Mouse (Mus musculus) limb, embryonic 15.5 days (tissue): ENCODE results near the gene Creb3l1. TPM values are rescaled to one million over a fixed set of nuclear protein-coding genes. Genes with fewer than 3 reads are reported as not detected.

Experiments used
- ATAC-seq: fragments of 200-750 bp; cut with Nextera tagmentation; 2 replicates; pipeline ENCODE4 v1.8.0; 2017; ENCODE audit warnings: low read depth, moderate TSS enrichment; ENCODE audit not compliant: insufficient number of reproducible peaks, low FRiP score, low TSS enrichment
- H3K27ac ChIP-seq: fragments of 300-500 bp; sonication (generic); 2 replicates; pipeline ENCODE4 v1.5.1; 2015; ENCODE audit warnings: moderate library complexity, mild to moderate bottlenecking, inconsistent platforms
- H3K27me3 ChIP-seq: fragments of 300-500 bp; sonication (generic); 2 replicates; pipeline ENCODE4 v1.6.1; 2015; ENCODE audit warnings: inconsistent platforms
- H3K36me3 ChIP-seq: fragments of 300-500 bp; sonication (generic); 2 replicates; pipeline ENCODE4 v1.6.1; 2015; ENCODE audit warnings: inconsistent platforms
- H3K4me1 ChIP-seq: fragments of 300-500 bp; sonication (generic); 2 replicates; pipeline ENCODE4 v1.6.1; 2015; ENCODE audit warnings: inconsistent platforms
- H3K4me2 ChIP-seq: fragments of 300-500 bp; sonication (generic); 2 replicates; pipeline ENCODE4 v1.6.1; 2015; ENCODE audit warnings: mild to moderate bottlenecking, inconsistent platforms
- H3K4me3 ChIP-seq: fragments of 300-500 bp; sonication (generic); 2 replicates; pipeline ENCODE4 v1.5.1; 2015; ENCODE audit warnings: mild to moderate bottlenecking, inconsistent platforms
- H3K9ac ChIP-seq: fragments of 300-500 bp; sonication (generic); 2 replicates; pipeline ENCODE4 v1.6.1; 2015; ENCODE audit warnings: inconsistent platforms
- H3K9me3 ChIP-seq: fragments of 300-500 bp; sonication (generic); 2 replicates; pipeline ENCODE4 v1.6.1; 2016; ENCODE audit warnings: inconsistent platforms
- WGBS: fragments of 180-500 bp; shearing (Covaris S2); methylation state at CpG from one replicate; pipeline ENCODE4 v1.1.7; 2015; 5-methylcytosine and 5-hydroxymethylcytosine counted together
- polyA plus RNA-seq: library from polyadenylated mRNA; unstranded; fragments of >200 nt; fragmentation: Nextera tagmentation; extraction: Ambion mirVana; gene quantifications from 2 replicates; pipeline ENCODE4 v1.2.1, GENCODE M21; 2015

The Creb3l1 gene
- 30.4 and 31.9 TPM in 2 replicates for polyA plus RNA-seq

- peaks cover 13% of the 10 kb centered on the region for H3K27me3 ChIP-seq
- peak within 1 kb of the TSS; percentile 80 for H3K27ac ChIP-seq
- peak within 1 kb of the TSS; percentile 84 for H3K4me2 ChIP-seq
- peaks cover 37% of the 10 kb centered on the region for H3K4me1 ChIP-seq
- H3K4me3 ChIP-seq, result peak within 1 kb of the TSS; percentile 60
- H3K9ac ChIP-seq, result peak within 1 kb of the TSS; percentile 50
- H3K36me3 ChIP-seq, result no peaks in the 10 kb centered on the region
- ATAC-seq, result 0 out of 2 replicates have a peak, but pooled peaks have one; percentile 42
- H3K9me3 ChIP-seq, result no peaks in the 10 kb centered on the region
- under 1% methylated on average over 19 of the region's 27 CpGs for WGBS
These were observed at the start of gene Creb3l1 for GRCm38 (mm10) chr2:92024274-92024672. Gene Creb3l1 (minus strand): TSS chr2:92024502.

- H3K4me3 ChIP-seq, result no peak overlapping the region
- 65% methylated on average over 4 of the region's 4 CpGs for WGBS
- H3K9me3 ChIP-seq, result no peaks in the 10 kb centered on the region
- H3K9ac ChIP-seq, result no peak overlapping the region
- no peaks in the 10 kb centered on the region for H3K27me3 ChIP-seq
- H3K27ac ChIP-seq, result no peak overlapping the region
- ATAC-seq, result no peak
- no peak overlapping the region for H3K4me2 ChIP-seq
- H3K36me3 ChIP-seq, result no peaks in the 10 kb centered on the region
- H3K4me1 ChIP-seq, result no peaks in the 10 kb centered on the region
These were observed 46.8 kb upstream of the Creb3l1 start for GRCm38 (mm10) chr2:92071143-92071542.

- no peak overlapping the region for H3K4me3 ChIP-seq
- no peaks in the 10 kb centered on the region for H3K4me1 ChIP-seq
- no peaks in the 10 kb centered on the region for H3K27me3 ChIP-seq
- H3K9ac ChIP-seq, result no peak overlapping the region
- H3K4me2 ChIP-seq, result no peak overlapping the region
- no peak for ATAC-seq
- no peak overlapping the region for H3K27ac ChIP-seq
- 61% methylated on average over 5 of the region's 5 CpGs for WGBS
- H3K9me3 ChIP-seq, result no peaks in the 10 kb centered on the region
- no peaks in the 10 kb centered on the region for H3K36me3 ChIP-seq
These were observed 45.3 kb upstream of the Creb3l1 start for GRCm38 (mm10) chr2:92069630-92070029.

GRCm38 (mm10) chr2:92067600-92067999 is 43.3 kb upstream of the Creb3l1 start:
- H3K4me1 ChIP-seq, result no peaks in the 10 kb centered on the region
- no peaks in the 10 kb centered on the region for H3K27me3 ChIP-seq
- H3K4me2 ChIP-seq, result no peak overlapping the region
- H3K36me3 ChIP-seq, result no peaks in the 10 kb centered on the region
- H3K4me3 ChIP-seq, result no peak overlapping the region
- no peaks in the 10 kb centered on the region for H3K9me3 ChIP-seq
- no peak overlapping the region for H3K9ac ChIP-seq
- WGBS, result 70% methylated on average over 3 of the region's 3 CpGs
- ATAC-seq, result no peak
- no peak overlapping the region for H3K27ac ChIP-seq

GRCm38 (mm10) chr2:92066899-92067298 is 42.6 kb upstream of the Creb3l1 start:
- Histone ChIP-seq H3K36me3 (no peaks in the 10 kb centered on the region), H3K4me2 (no peak overlapping the region), H3K9ac (no peak overlapping the region), H3K9me3 (no peaks in the 10 kb centered on the region), H3K4me1 (no peaks in the 10 kb centered on the region), H3K4me3 (no peak overlapping the region), H3K27ac (no peak overlapping the region), H3K27me3 (no peaks in the 10 kb centered on the region)
- 48% methylated on average over 1 of the region's 1 CpGs for WGBS
- ATAC-seq, result no peak

- Histone ChIP-seq H3K9me3 (no peaks in the 10 kb centered on the region), H3K4me1 (no peaks in the 10 kb centered on the region)
These were observed 41.6 kb upstream of the Creb3l1 start for GRCm38 (mm10) chr2:92065938-92066337.

GRCm38 (mm10) chr2:92065269-92065888 is 41.1 kb upstream of the Creb3l1 start:
- WGBS, result 78% methylated on average over 8 of the region's 8 CpGs
- H3K4me1 ChIP-seq, result 0 out of 2 replicates have a peak, but pooled peaks cover under 1% of the 10 kb centered on the region
- H3K9me3 ChIP-seq, result no peaks in the 10 kb centered on the region
- no peaks in the 10 kb centered on the region for H3K36me3 ChIP-seq
- H3K9ac ChIP-seq, result no peak overlapping the region
- no peak overlapping the region for H3K4me3 ChIP-seq
- no peak overlapping the region for H3K27ac ChIP-seq
- ATAC-seq, result no peak
- no peak overlapping the region for H3K4me2 ChIP-seq
- peaks cover 5% of the 10 kb centered on the region; the same call in 1 of the 2 replicates for H3K27me3 ChIP-seq

More at GRCm38 (mm10) chr2:92065938-92066337, 41.6 kb upstream of the Creb3l1 start:
- no peak for ATAC-seq
- no peaks in the 10 kb centered on the region; the same call in 1 of the 2 replicates for H3K27me3 ChIP-seq
- H3K36me3 ChIP-seq, result no peaks in the 10 kb centered on the region
- WGBS, result 71% methylated on average over 6 of the region's 6 CpGs
- no peak overlapping the region for H3K27ac ChIP-seq
- H3K4me2 ChIP-seq, result no peak overlapping the region
- no peak overlapping the region for H3K9ac ChIP-seq
- H3K4me3 ChIP-seq, result no peak overlapping the region

GRCm38 (mm10) chr2:92063106-92063505 is 38.8 kb upstream of the Creb3l1 start:
- ATAC-seq, result no peak
- 53% methylated on average over 5 of the region's 5 CpGs for WGBS

GRCm38 (mm10) chr2:92061337-92061736 is 37.0 kb upstream of the Creb3l1 start:
- no peaks in the 10 kb centered on the region for H3K36me3 ChIP-seq
- no peak overlapping the region for H3K9ac ChIP-seq
- ATAC-seq, result no peak
- no peak overlapping the region for H3K27ac ChIP-seq
- H3K4me1 ChIP-seq, result peaks cover 36% of the 10 kb centered on the region
- H3K4me2 ChIP-seq, result no peak overlapping the region
- WGBS, result 79% methylated on average over 5 of the region's 5 CpGs
- no peak overlapping the region for H3K4me3 ChIP-seq
- peaks cover 22% of the 10 kb centered on the region for H3K27me3 ChIP-seq
- no peaks in the 10 kb centered on the region for H3K9me3 ChIP-seq

More at GRCm38 (mm10) chr2:92063106-92063505, 38.8 kb upstream of the Creb3l1 start:
- peaks cover 22% of the 10 kb centered on the region for H3K27me3 ChIP-seq
- no peak overlapping the region for H3K4me2 ChIP-seq
- no peaks in the 10 kb centered on the region for H3K36me3 ChIP-seq
- no peak overlapping the region for H3K9ac ChIP-seq
- H3K27ac ChIP-seq, result no peak overlapping the region
- H3K4me1 ChIP-seq, result peaks cover 22% of the 10 kb centered on the region
- H3K9me3 ChIP-seq, result no peaks in the 10 kb centered on the region
- no peak overlapping the region for H3K4me3 ChIP-seq

- H3K9me3 ChIP-seq, result no peaks in the 10 kb centered on the region
- H3K4me1 ChIP-seq, result peaks cover 46% of the 10 kb centered on the region
- H3K9ac ChIP-seq, result no peak overlapping the region
These were observed 36.0 kb upstream of the Creb3l1 start for GRCm38 (mm10) chr2:92060291-92060690.

GRCm38 (mm10) chr2:92059481-92060220 is 35.3 kb upstream of the Creb3l1 start:
- Histone ChIP-seq H3K4me3 (peak overlapping the region; percentile 61), H3K4me2 (peak overlapping the region; percentile 92), H3K4me1 (peaks cover 46% of the 10 kb centered on the region), H3K9ac (peak overlapping the region; percentile 56), H3K27ac (no peak overlapping the region), H3K36me3 (no peaks in the 10 kb centered on the region), H3K9me3 (no peaks in the 10 kb centered on the region), H3K27me3 (peaks cover 22% of the 10 kb centered on the region)
- no peak for ATAC-seq
- under 1% methylated on average over 61 of the region's 63 CpGs for WGBS

More at GRCm38 (mm10) chr2:92060291-92060690, 36.0 kb upstream of the Creb3l1 start:
- Histone ChIP-seq H3K27me3 (peaks cover 22% of the 10 kb centered on the region), H3K4me3 (peak overlapping the region; percentile 61), H3K4me2 (peak overlapping the region; percentile 92), H3K36me3 (no peaks in the 10 kb centered on the region), H3K27ac (no peak overlapping the region)
- WGBS, result 14% methylated on average over 6 of the region's 6 CpGs
- ATAC-seq, result no peak

- 2% methylated on average over 11 of the region's 11 CpGs for WGBS
- H3K9ac ChIP-seq, result peak overlapping the region; percentile 56
- H3K27ac ChIP-seq, result peak overlapping the region; percentile 33; the same call in 1 of the 2 replicates
- H3K4me3 ChIP-seq, result peak overlapping the region; percentile 61
- H3K4me2 ChIP-seq, result peak overlapping the region; percentile 92
- no peak for ATAC-seq
- H3K36me3 ChIP-seq, result no peaks in the 10 kb centered on the region
- H3K4me1 ChIP-seq, result peaks cover 46% of the 10 kb centered on the region
- H3K9me3 ChIP-seq, result no peaks in the 10 kb centered on the region
- peaks cover 22% of the 10 kb centered on the region for H3K27me3 ChIP-seq
These were observed 34.6 kb upstream of the Creb3l1 start for GRCm38 (mm10) chr2:92058936-92059335.
